Mouse (Mus musculus) cerebellum, adult 2 months (tissue): ENCODE results near the gene Casp14. TPM values are rescaled to one million over a fixed set of nuclear protein-coding genes. Genes with fewer than 3 reads are reported as not detected.

Experiments
- DNase-seq, 2 experiments: peaks; one replicate each; pipeline ENCODE4 v3.0.0; 2021
- H3K27ac ChIP-seq: fragments of 200-500 bp; 2 replicates; pipeline ENCODE4 v1.5.1; 2012; ENCODE audit warnings: low read length, control low read depth, inconsistent platforms; ENCODE audit not compliant: insufficient read depth
- H3K27me3 ChIP-seq: fragments of 200-500 bp; 2 replicates; pipeline ENCODE4 v1.6.1; 2012; ENCODE audit warnings: inconsistent platforms, mild to moderate bottlenecking, low read length, moderate library complexity; ENCODE audit not compliant: control insufficient read depth, insufficient read depth
- H3K4me1 ChIP-seq: fragments of 200-500 bp; 2 replicates; pipeline ENCODE4 v1.6.1; 2011; ENCODE audit warnings: low read length; ENCODE audit not compliant: control insufficient read depth, insufficient read depth
- H3K4me3 ChIP-seq: fragments of 200-500 bp; replicated peaks from 2 replicates; pipeline ENCODE3; 2011; ENCODE audit warnings: mild to moderate bottlenecking, low read depth, low read length, control low read depth; ENCODE audit not compliant: insufficient read depth
- CTCF ChIP-seq: fragments of 200-500 bp; IDR thresholded peaks from 2 replicates; pipeline ENCODE4 v1.5.1; 2011; ENCODE audit warnings: low read depth, mild to moderate bottlenecking, control low read depth, low read length, moderate library complexity, borderline replicate concordance; ENCODE audit not compliant: insufficient read depth
- POLR2A ChIP-seq: fragments of 200-500 bp; IDR thresholded peaks from 2 replicates; pipeline ENCODE4 v1.6.1; 2011; ENCODE audit warnings: low read length, control low read depth, borderline replicate concordance; ENCODE audit not compliant: insufficient read depth
- WGBS: fragments of 180-500 bp; shearing (Covaris S2); methylation state at CpG from one replicate; pipeline ENCODE4 v1.1.7; 2018; 5-methylcytosine and 5-hydroxymethylcytosine counted together
- polyA plus RNA-seq: library from polyadenylated mRNA; depleted of rRNA; stranded (reverse); fragments of >200 nt; gene quantifications from 2 replicates; pipeline ENCODE4 v1.2.3, GENCODE M21; 2012

The Casp14 gene
- polyA plus RNA-seq, 1 experiment, result not detected

GRCm38 (mm10) chr10:78745453-78746232 lies 27.5 kb upstream of the Casp14 start:
- TF ChIP-seq CTCF (peak; percentile 21; the same call in 1 of the 2 replicates), POLR2A (no peak)
- Histone ChIP-seq H3K4me3 (no peak overlapping the region), H3K27ac (no peak overlapping the region), H3K27me3 (no peaks in the 10 kb centered on the region), H3K4me1 (no peaks in the 10 kb centered on the region)
- no peak for DNase-seq
- WGBS, result 67% methylated on average over 4 of the region's 4 CpGs

GRCm38 (mm10) chr10:78743721-78744120 lies 25.6 kb upstream of the Casp14 start:
- no peak for DNase-seq
- TF ChIP-seq CTCF, result no peak
- no peak for TF ChIP-seq POLR2A
- no peak overlapping the region for H3K27ac ChIP-seq

GRCm38 (mm10) chr10:78739821-78740220 lies 21.7 kb upstream of the Casp14 start:
- no peaks in the 10 kb centered on the region for H3K27me3 ChIP-seq
- no peaks in the 10 kb centered on the region for H3K4me1 ChIP-seq
- no peak overlapping the region for H3K4me3 ChIP-seq
- TF ChIP-seq POLR2A, result no peak
- no peak for TF ChIP-seq CTCF
- DNase-seq, result no peak
- 76% methylated on average over 4 of the region's 4 CpGs for WGBS
- no peak overlapping the region for H3K27ac ChIP-seq

More at GRCm38 (mm10) chr10:78743721-78744120, 25.6 kb upstream of the Casp14 start:
- H3K4me3 ChIP-seq, result no peak overlapping the region
- no peaks in the 10 kb centered on the region for H3K4me1 ChIP-seq
- H3K27me3 ChIP-seq, result no peaks in the 10 kb centered on the region

- H3K27me3 ChIP-seq, result no peaks in the 10 kb centered on the region
- H3K4me1 ChIP-seq, result no peaks in the 10 kb centered on the region
- 87% methylated on average over 5 of the region's 5 CpGs for WGBS
- no peak for DNase-seq
- H3K27ac ChIP-seq, result no peak overlapping the region
- TF ChIP-seq CTCF (no peak), POLR2A (no peak)
- no peak overlapping the region for H3K4me3 ChIP-seq
These were observed 9.8 kb upstream of the Casp14 start for GRCm38 (mm10) chr10:78727876-78728275.

- DNase-seq, result no peak
- TF ChIP-seq CTCF (no peak), POLR2A (no peak)
- Histone ChIP-seq H3K27ac (no peak overlapping the region), H3K27me3 (no peaks in the 10 kb centered on the region), H3K4me1 (no peaks in the 10 kb centered on the region), H3K4me3 (no peak overlapping the region)
- WGBS, result 15% methylated on average over 3 of the region's 3 CpGs
These were observed 8.9 kb upstream of the Casp14 start for GRCm38 (mm10) chr10:78727035-78727434.

- H3K27ac ChIP-seq, result no peak overlapping the region
- no peak for TF ChIP-seq POLR2A
- TF ChIP-seq CTCF, result no peak
- H3K27me3 ChIP-seq, result no peaks in the 10 kb centered on the region
- H3K4me1 ChIP-seq, result no peaks in the 10 kb centered on the region
- no peak overlapping the region for H3K4me3 ChIP-seq
- no peak for DNase-seq
- 45% methylated on average over 2 of the region's 2 CpGs for WGBS
These were observed 5.3 kb upstream of the Casp14 start for GRCm38 (mm10) chr10:78723416-78723815.

GRCm38 (mm10) chr10:78722654-78723053 lies 4.6 kb upstream of the Casp14 start:
- H3K4me1 ChIP-seq, result no peaks in the 10 kb centered on the region
- H3K27ac ChIP-seq, result no peak overlapping the region
- peak in 1 of 2 experiments; percentile 5 for DNase-seq
- H3K27me3 ChIP-seq, result no peaks in the 10 kb centered on the region
- 8% methylated on average over 2 of the region's 2 CpGs for WGBS
- no peak overlapping the region for H3K4me3 ChIP-seq
- TF ChIP-seq CTCF, result no peak
- TF ChIP-seq POLR2A, result no peak

GRCm38 (mm10) chr10:78722036-78722435 lies 3.9 kb upstream of the Casp14 start:
- H3K27me3 ChIP-seq, result no peaks in the 10 kb centered on the region; the same call in 1 of the 2 replicates
- no peak for DNase-seq
- no peak overlapping the region for H3K27ac ChIP-seq
- no peak overlapping the region for H3K4me3 ChIP-seq
- no peak for TF ChIP-seq CTCF
- no peaks in the 10 kb centered on the region for H3K4me1 ChIP-seq
- 65% methylated on average over 5 of the region's 5 CpGs for WGBS
